Mouse (Mus musculus) heart, postnatal 0 days (tissue): ENCODE measurements around the gene Snx6. TPM values are rescaled to one million over a fixed set of nuclear protein-coding genes. Genes with fewer than 3 reads are reported as not detected.

Source experiments
- ATAC-seq: fragments of 200-750 bp; cut with Nextera tagmentation; 2 replicates; pipeline ENCODE4 v1.8.0; 2017; ENCODE audit warnings: low read depth, moderate number of reproducible peaks, moderate library complexity; ENCODE audit not compliant: insufficient read depth
- DNase-seq: peaks from one replicate; pipeline ENCODE4 v3.0.0-alpha.2; 2016; ENCODE audit warnings: low spot score
- H3K27ac ChIP-seq: fragments of 300-500 bp; sonication (generic); 2 replicates; pipeline ENCODE4 v1.5.1; 2014; ENCODE audit warnings: low read depth, mild to moderate bottlenecking
- H3K27me3 ChIP-seq: fragments of 300-500 bp; sonication (generic); 2 replicates; pipeline ENCODE4 v1.6.1; 2014; ENCODE audit warnings: low read length, mixed read lengths; ENCODE audit not compliant: control insufficient read depth, insufficient read depth
- H3K36me3 ChIP-seq: fragments of 300-500 bp; sonication (generic); replicated peaks from 2 replicates; pipeline ENCODE4 v1.6.1; 2014; ENCODE audit warnings: low read length, mixed read lengths; ENCODE audit not compliant: control insufficient read depth, insufficient read depth
- H3K4me1 ChIP-seq: fragments of 300-500 bp; sonication (generic); 2 replicates; pipeline ENCODE4 v1.6.1; 2014; ENCODE audit warnings: antibody characterized with exemption; ENCODE audit not compliant: control insufficient read depth, insufficient read depth
- H3K4me2 ChIP-seq: fragments of 300-500 bp; sonication (generic); 2 replicates; pipeline ENCODE4 v1.6.1; 2014; ENCODE audit warnings: low read depth, mild to moderate bottlenecking, low read length, moderate library complexity
- H3K4me3 ChIP-seq: fragments of 300-500 bp; sonication (generic); 2 replicates; pipeline ENCODE4 v1.5.1; 2014; ENCODE audit warnings: low read depth, low read length
- H3K9ac ChIP-seq: fragments of 300-500 bp; sonication (generic); replicated peaks from 2 replicates; pipeline ENCODE4 v1.6.1; 2014; ENCODE audit warnings: low read depth, low read length, mixed read lengths
- H3K9me3 ChIP-seq: fragments of 300-500 bp; sonication (generic); replicated peaks from 2 replicates; pipeline ENCODE4 v1.6.1; 2016; ENCODE audit warnings: low read length; ENCODE audit not compliant: control insufficient read depth
- CTCF ChIP-seq: IDR thresholded peaks from 2 replicates; pipeline ENCODE4 v1.5.1; 2016; ENCODE audit warnings: antibody characterized with exemption, control low read depth, low read depth
- EP300 ChIP-seq: IDR thresholded peaks from 2 replicates; pipeline ENCODE4 v1.6.1; 2016; ENCODE audit warnings: antibody characterized with exemption, low read depth
- WGBS: fragments of 180-500 bp; shearing (Covaris S2); extraction: QIAGEN DNeasy Blood & Tissue Kit; methylation state at CpG from one replicate; pipeline ENCODE4 v1.1.7; 2014; 5-methylcytosine and 5-hydroxymethylcytosine counted together
- polyA plus RNA-seq: library from polyadenylated mRNA; unstranded; fragments of >200 nt; fragmentation: Nextera tagmentation; extraction: Ambion mirVana; gene quantifications from 2 replicates; pipeline ENCODE4 v1.2.1, GENCODE M21; 2015
- total RNA-seq: library from RNA; depleted of rRNA; stranded (reverse); fragments of >200 nt; gene quantifications from 2 replicates; pipeline ENCODE4 v1.2.3, GENCODE M21; 2014; ENCODE audit warnings: low replicate concordance

The Snx6 gene
- total and polyA plus RNA-seq, 2 experiments from 2014 or later = 59.1 to 100 TPM

DNA sequence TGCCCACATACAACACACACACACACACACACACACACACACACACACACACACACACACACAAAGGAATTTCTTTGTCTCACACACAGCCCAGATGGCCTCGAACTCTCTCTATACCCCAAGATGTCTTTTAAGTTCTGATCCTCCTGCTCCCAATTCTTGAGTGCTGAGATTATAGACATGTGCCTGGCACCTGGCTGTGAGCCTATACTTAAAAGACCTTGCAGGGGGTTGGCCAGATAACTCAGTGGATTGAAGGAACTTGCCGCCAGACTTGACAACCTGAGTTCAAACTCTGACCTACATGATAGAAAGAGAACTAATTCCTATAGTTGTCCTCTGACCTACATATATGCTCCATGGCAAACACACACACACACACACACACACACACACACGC, 8.0 kb upstream of the Snx6 start:
- Histone ChIP-seq H3K27me3 (no peaks in the 10 kb centered on the region), H3K4me2 (no peak overlapping the region), H3K27ac (no peak overlapping the region), H3K4me1 (no peaks in the 10 kb centered on the region), H3K4me3 (no peak overlapping the region), H3K36me3 (no peaks in the 10 kb centered on the region), H3K9me3 (no peaks in the 10 kb centered on the region), H3K9ac (no peak overlapping the region)
- 83% methylated on average over 3 of the region's 3 CpGs for WGBS
- TF ChIP-seq CTCF (no peak), EP300 (no peak)
- no peak for ATAC-seq
- DNase-seq = no peak

- WGBS = 80% methylated on average over 8 of the region's 8 CpGs
- no peaks in the 10 kb centered on the region for H3K27me3 ChIP-seq
- H3K9me3 ChIP-seq = no peaks in the 10 kb centered on the region
- no peak overlapping the region for H3K4me3 ChIP-seq
- no peak overlapping the region for H3K9ac ChIP-seq
- DNase-seq (no peak), ATAC-seq (no peak)
- no peak overlapping the region for H3K27ac ChIP-seq
- no peak overlapping the region for H3K4me2 ChIP-seq
- peaks cover 13% of the 10 kb centered on the region for H3K4me1 ChIP-seq
- H3K36me3 ChIP-seq = peaks cover 3% of the 10 kb centered on the region; the same call in 1 of the 2 replicates
- TF ChIP-seq EP300 (no peak), CTCF (no peak)
These were observed 1.2 kb upstream of the Snx6 start for GRCm38 (mm10) chr12:54796516-54797195.

DNA sequence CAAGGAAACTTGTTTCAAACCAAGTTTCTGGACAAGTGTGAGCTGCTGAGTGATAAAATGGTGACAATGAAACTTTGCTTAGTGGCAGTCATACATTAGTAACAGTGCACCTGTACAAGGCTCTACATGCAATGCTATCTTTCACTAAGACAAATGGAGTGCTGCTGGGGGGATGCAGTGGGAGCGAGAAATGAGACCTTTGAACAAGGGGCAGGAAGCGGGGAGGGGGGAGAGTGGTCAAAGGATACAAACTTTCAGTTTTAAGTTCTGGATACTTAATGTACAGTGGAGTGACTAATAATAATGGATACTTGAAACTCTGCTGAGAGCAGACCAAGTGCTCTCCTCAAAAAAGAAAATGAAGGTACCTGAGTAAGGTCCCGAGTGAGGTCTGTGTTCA, 1.1 kb downstream of the Snx6 start:
- DNase-seq (no peak), ATAC-seq (no peak)
- 24% methylated on average over 3 of the region's 3 CpGs for WGBS
- peak overlapping the region; percentile 100 for H3K4me3 ChIP-seq
- peaks cover 21% of the 10 kb centered on the region for H3K4me1 ChIP-seq
- H3K4me2 ChIP-seq = peak overlapping the region; percentile 84
- TF ChIP-seq EP300 (no peak), CTCF (no peak)
- H3K27ac ChIP-seq = no peak overlapping the region
- peaks cover 9% of the 10 kb centered on the region; the same call in 1 of the 2 replicates for H3K36me3 ChIP-seq
- H3K9me3 ChIP-seq = no peaks in the 10 kb centered on the region
- H3K27me3 ChIP-seq = no peaks in the 10 kb centered on the region
- H3K9ac ChIP-seq = peak overlapping the region; percentile 99; the same call in 1 of the 2 replicates

DNA sequence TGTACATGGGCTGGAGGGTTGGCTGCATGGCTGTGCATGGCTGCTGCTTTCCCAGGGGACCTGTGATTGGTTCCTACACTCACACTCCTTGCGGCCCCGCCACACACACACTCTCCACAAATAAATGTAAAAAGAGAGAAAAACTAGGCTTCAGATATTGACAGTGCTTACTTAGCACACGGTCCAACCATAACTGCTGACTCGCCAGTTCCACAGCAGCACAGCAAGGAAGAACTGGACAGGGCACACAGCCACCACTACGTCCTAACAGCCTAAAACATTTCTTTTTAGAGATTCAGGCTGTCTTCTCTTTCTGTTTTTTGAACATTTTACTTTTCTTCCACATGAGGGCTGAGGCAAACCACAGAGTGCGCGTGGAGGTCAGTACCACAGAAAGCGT, 4.0 kb downstream of the Snx6 start:
- no peaks in the 10 kb centered on the region for H3K27me3 ChIP-seq
- peaks cover 16% of the 10 kb centered on the region; the same call in 1 of the 2 replicates for H3K36me3 ChIP-seq
- H3K4me3 ChIP-seq = no peak overlapping the region
- no peak for DNase-seq
- no peak for TF ChIP-seq CTCF
- no peak for TF ChIP-seq EP300
- peak overlapping the region; percentile 28; the same call in 1 of the 2 replicates for H3K27ac ChIP-seq
- ATAC-seq = no peak
- H3K4me2 ChIP-seq = no peak overlapping the region
- 80% methylated on average over 8 of the region's 8 CpGs for WGBS
- peaks cover 28% of the 10 kb centered on the region for H3K4me1 ChIP-seq
- H3K9ac ChIP-seq = no peak overlapping the region
- H3K9me3 ChIP-seq = no peaks in the 10 kb centered on the region

DNA sequence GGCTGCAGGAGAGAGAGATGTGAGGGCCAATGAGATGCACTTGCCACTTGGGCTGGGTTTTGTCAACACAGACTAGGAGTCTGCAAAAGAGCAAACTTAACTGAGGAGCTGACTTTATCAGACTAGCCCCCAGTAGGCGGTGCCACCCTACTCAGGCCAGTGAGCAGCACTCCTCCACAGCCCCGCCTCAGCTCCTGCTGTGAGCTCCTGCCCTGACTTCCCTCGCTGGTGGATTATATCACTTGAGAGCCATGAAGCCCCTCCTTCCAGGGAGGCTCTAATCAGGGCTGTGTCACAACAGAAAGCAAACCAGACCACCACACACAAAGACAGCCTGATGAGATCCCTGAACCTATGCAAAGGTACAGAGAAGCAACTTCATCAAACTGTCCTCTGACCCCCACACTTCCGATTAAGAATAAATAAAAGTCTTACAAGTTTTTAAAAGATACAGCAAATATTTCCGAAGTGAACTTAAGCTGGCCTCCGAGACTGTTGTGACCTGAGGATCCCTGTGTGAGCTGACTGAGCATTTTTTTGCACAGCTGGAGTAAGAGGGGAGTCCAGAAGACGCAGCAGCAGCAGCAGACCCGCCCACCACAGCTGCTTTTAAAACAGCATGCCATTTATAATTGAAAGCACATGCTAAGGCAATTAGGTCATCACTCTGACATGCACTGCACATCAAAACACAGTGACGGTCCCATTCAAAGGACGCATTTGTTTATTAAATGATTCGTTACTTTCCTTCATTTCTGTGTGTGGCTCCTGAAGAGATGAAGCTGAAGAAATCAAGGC, 6.0 kb downstream of the Snx6 start:
- DNase-seq (peak; percentile 67), ATAC-seq (peak; percentile 78)
- no peaks in the 10 kb centered on the region for H3K27me3 ChIP-seq
- 0 out of 2 replicates have a peak overlapping the region, but pooled peaks have one; percentile 19 for H3K9ac ChIP-seq
- no peak overlapping the region for H3K4me3 ChIP-seq
- H3K27ac ChIP-seq = peak overlapping the region; percentile 41
- no peaks in the 10 kb centered on the region for H3K9me3 ChIP-seq
- H3K4me1 ChIP-seq = peaks cover 28% of the 10 kb centered on the region
- 11% methylated on average over 11 of the region's 11 CpGs for whole genome bisulfite sequencing
- peaks cover 19% of the 10 kb centered on the region for H3K36me3 ChIP-seq
- TF ChIP-seq EP300 = no peak
- no peak for TF ChIP-seq CTCF
- H3K4me2 ChIP-seq = peak overlapping the region; percentile 37
